Mouse (Mus musculus): ENCODE results near the gene Olfr419.

Olfr419 gene

GRCm38 (mm10) chr1:174251961-174252360, at the start of gene Olfr419:
Olfr419 (minus strand) TSS chr1:174252061.
- DNase-seq (ENCODE audit: low read depth, low spot score), result no peak

GRCm38 (mm10) chr1:174270643-174271042, 18.8 kb upstream of the Olfr419 start:
- DNase-seq (ENCODE audit: low read depth, low spot score), result no peak

- DNase-seq (ENCODE audit: low read depth, low spot score), result no peak
Measured at GRCm38 (mm10) chr1:174269162-174269561, 17.3 kb upstream of the Olfr419 start.

- DNase-seq (ENCODE audit: low read depth, low spot score), result no peak
Measured at GRCm38 (mm10) chr1:174267816-174268215, 16.0 kb upstream of the Olfr419 start.

- DNase-seq (ENCODE audit: low read depth, low spot score), result no peak
Measured at GRCm38 (mm10) chr1:174250376-174250775, 1.5 kb downstream of the Olfr419 start.

DNA sequence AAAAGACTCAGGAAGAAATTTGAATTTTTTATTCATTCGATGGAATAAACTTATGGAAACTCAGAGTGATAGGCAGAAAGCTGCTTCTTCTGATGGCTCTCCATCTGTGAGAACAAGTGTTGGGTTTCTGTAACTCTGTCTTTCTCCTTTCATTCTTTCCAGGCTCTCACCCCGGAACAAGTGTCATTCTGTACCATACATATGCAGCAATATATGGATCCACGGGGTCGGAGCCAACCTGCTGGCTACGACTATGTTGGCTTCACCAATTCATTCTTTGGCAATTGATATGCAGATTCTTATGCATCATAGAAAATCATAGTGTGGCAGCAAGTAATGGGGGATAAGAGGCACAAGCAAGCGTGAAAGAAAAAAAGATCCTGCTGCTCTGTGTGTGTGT, 4.7 kb downstream of the Olfr419 start:
- no peak for DNase-seq (ENCODE audit: low read depth, low spot score)

DNA sequence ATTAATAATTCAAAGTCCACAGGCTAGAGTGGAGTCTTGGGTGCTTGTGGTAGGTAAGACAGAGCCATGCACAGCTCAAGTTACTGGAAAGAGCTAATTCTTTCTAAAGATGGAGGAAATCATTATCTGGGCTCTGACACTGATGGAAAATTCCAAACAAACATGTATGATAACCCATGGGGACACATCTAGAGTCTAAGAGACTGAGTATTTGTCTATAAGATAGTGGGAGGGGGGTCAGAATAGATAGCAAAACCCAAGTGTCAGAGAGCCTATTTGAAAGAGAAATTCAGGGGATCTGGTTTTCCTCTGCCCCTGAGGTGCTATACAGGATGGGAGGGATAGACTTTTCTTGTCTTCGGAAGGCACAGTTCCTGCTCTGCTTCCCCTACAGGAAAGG, 5.8 kb downstream of the Olfr419 start:
- no peak for DNase-seq (ENCODE audit: low read depth, low spot score)

DNA sequence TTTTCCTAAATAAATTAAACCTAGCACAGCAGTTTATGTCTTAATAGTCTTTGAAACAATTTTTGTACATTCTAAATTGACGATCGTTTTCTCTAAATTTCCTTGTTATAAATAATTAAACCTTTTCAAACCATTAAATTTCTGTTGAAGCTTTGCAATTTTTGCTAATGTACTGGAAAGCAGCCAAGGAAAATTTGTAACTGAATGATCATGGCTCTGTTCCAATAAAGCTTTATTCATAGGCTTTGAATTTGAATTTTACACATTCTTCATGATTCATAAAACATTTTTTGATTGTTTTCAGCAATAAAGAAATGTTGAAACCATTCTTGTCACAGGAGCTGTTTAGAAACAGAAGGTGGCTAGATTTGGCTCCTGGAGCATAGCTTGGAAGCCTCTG, 7.2 kb downstream of the Olfr419 start:
- no peak for DNase-seq (ENCODE audit: low read depth, low spot score)

- no peak for DNase-seq (ENCODE audit: low read depth, low spot score)
Measured at GRCm38 (mm10) chr1:174239916-174240315, 11.9 kb downstream of the Olfr419 start.

GRCm38 (mm10) chr1:174216528-174217204, 35.2 kb downstream of the Olfr419 start:
- no peak for DNase-seq (ENCODE audit: low read depth, low spot score)

- no peak for DNase-seq (ENCODE audit: low read depth, low spot score)
Measured at GRCm38 (mm10) chr1:174215270-174216038, 36.4 kb downstream of the Olfr419 start.

- DNase-seq (ENCODE audit: low read depth, low spot score), result no peak
Measured at GRCm38 (mm10) chr1:174212286-174212685, 39.6 kb downstream of the Olfr419 start.

DNA sequence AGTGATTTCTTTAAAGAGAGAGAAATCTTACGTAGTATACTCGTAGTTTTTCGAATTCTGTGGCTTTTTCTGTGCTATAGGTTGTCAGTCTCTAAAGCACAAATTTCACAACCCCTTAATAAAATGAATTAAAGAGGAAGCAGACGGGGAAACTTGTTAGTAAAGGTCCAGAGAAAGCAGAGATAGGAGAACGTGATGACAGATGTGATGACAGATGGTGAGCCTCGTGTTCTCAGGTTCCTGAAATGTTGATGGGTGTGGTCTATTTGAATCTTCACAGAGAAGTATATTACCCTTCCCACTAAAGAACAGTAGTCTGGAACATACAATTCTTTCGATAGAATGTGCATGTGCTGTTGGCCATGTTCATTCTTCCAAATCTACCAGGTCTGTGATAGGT, 47.2 kb downstream of the Olfr419 start:
- no peak for DNase-seq (ENCODE audit: low read depth, low spot score)

All from skeletal muscle tissue, adult 2 months (tissue).